Mouse (Mus musculus) WW6 (cell line): ENCODE data around the gene Ggt6.

Experiments
- DNase-seq: peaks from one replicate; pipeline ENCODE4 v3.0.0-alpha.2; 2013; ENCODE audit warnings: low read depth, low spot score

Ggt6 gene

DNA sequence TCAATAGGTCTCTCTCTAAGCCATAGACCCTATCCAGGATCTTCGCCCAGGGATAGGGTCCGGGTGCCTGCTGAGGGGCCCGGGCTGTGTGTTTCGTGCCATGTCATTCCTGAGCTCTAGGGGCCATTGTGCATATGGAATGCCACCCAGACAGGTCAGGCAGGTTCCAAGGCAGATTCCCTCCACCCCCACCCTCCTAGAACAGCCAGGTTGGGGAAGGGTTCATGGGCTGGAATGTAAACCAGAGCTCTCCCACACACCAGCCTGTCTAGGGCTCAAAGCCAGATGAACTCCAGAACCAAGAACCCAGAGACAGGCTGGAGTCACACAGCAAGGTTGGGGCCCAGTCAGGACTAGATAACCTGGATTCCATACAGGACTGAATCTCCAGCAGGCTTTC is 38.2 kb downstream of the Ggt6 start:
- DNase-seq: no peak

DNA sequence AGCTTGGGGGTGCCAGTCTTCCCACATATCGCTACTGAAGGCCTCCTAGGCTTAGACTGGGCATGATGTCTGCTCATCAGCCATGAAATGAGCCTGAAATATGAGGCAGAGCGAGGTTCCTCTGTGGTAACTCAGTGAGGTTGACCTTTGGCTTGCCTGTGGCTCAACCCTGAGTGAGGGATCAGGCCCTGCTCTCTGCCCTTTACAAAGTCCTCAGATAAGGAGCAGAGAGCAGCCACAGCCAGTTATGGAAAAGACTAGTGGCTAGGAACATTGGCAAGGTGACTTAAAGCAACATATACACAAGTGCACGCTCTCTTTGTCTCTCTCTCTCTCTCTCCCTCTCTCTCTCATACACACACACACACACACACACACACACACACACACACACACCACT is 39.6 kb downstream of the Ggt6 start:
- no peak for DNase-seq

DNA sequence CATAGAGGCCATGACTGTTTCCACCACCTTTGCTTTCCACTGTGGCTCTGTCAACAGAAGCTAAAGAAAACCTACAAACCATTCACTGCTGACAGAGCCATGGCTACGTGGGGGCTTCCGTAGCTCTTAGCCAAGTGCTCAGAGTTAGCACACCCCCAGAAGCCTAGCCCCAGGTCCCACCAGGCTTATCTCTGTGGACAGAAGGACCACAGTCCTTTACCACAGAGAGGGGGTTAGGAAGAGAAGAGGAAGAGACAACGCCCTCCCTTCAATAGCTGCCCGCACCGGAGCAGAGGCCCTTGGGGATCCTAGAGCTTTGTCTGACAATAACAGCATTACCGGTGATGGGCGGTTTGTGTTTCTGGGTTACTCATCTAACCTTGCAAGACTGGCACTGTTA is 40.1 kb downstream of the Ggt6 start:
- DNase-seq: no peak

DNA sequence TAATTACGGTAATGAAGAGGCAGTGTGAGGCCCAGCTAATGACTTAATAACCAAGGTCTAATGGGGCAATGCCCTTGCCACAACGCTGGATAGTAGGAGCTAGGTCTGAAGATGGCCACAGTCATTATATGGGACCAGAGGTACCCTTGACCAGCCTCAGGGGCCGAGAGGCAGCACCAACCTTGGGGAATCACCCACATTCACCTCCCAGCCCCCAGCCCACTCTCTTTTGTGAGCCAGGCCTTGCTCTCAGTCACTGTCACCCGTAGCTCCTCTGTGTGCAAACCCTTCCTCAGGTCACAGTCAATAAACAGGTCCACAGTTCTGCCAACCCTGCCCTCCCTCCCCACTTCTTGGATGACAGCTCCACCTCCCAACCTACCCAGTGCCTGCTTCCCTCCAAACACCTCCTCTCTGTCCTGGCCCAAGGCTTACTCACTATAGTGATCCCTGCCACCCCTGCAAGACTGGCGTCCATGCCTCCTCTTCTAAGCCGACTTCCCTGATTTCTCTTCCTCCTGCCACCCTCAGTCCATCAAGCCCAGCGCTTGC is 40.8 kb downstream of the Ggt6 start:
- DNase-seq: no peak

DNA sequence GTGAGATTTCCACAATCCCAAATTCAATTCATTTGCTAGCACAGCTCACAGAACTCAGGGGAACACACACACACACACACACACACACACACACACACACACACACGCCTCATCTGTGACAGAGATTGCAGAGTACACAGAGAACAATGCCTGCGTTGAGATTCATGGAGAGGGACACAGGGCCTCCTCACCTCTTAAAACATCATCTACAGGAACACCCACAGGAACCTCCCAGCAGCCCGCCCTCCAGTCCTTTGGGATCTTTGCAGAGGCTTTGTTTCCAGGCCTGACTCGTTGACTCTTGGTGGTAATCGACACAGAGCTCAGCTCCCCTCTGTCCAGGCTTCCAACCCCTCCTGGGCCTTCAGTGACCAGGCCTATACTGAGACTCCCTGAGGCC is 41.9 kb downstream of the Ggt6 start:
- no peak for DNase-seq

DNA sequence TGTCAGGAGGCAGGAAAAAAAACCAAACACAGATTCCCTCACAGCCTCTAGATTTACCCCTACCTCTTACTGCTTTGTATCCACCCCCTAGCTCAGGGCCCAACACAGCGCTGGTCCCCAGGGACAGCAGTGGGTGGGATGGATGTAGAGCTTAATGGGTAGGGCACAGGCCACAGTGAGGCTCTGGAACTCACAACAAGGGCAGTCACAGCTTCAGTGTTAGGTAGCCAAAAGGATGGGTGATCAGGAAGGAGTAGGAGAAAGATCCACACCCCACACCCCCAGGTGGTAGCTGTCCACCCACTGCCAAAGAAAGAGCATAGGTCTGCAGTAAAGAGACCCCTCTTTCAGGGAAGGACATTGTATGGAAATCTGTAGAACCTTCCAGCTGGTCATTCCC is 42.3 kb downstream of the Ggt6 start:
- no peak for DNase-seq

DNA sequence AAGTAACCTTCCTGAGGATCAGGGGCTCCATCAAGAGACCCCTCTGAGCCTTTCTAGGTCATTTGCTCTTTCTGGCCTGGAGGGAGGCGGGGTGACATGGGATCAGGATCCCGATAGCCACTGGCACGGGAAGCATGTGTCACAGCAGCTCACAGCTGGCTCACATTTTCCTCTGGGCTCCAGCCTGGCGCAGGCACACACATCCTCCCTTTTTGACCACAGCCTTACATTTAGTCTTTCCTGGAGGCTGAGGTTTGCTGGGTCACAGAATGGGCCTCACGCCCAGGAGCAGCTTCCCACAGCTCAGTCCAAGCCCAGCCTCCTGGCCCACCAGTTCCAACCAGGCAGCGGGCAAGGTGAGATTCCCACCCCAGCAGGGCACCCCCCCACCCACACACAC is 42.9 kb downstream of the Ggt6 start:
- no peak for DNase-seq

DNA sequence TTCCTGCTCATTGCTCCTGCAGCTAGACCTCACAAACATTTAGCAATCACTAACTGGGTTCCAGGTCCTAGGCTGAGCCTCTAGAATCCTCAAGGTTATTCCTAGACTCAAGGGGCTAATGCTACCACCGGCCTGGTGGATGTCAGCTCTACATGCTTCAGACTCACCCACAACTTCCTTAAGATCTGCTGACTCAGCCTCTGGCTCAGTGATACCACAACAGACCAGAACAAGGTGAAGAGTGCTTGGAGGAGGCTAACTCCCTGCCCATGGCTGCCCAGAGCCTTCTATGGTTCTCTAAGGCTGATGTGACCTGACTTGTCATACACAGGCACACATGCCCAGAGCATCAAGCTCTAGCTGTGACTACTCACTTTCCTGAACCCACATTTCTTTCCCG is 44.2 kb downstream of the Ggt6 start:
- DNase-seq: no peak

DNA sequence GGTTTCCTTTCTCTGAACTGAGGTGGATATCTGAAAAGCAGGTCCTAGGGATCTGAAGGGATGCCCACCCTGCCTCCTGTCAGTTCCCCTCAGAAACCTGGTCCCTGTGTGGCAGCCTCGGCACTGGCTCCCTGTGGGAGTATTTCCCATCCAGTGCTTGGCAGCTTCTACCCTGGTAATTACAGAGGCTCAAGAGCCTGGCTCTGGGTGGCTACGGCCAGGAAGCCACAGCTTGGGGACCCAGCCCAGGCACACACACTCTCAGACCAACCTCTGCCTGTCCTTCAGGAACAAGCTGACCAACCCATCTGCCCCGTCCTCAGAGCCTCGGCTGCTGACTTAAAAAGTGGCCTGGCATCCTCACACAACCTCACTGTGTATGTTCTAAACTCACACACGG is 46.0 kb downstream of the Ggt6 start:
- DNase-seq: no peak

DNA sequence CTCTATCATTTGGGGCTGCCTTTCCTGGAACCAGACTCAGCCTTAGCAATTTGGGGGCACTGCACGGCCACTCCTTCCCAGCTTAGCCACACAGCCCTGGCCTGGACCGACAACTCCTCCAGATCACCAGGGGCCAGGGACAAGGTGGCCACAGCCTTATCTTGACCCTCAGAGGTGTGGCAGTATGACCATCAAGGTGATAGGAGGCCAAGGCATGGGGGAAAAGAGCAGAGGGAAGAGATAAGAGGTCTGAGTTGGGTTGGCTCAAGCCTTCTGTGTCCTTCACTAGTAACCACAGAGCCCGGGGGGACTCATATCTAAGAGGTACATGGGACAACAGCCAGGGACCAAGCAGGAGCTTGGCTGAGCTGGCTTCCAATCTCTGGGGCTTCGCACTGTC is 46.6 kb downstream of the Ggt6 start:
- DNase-seq: no peak

DNA sequence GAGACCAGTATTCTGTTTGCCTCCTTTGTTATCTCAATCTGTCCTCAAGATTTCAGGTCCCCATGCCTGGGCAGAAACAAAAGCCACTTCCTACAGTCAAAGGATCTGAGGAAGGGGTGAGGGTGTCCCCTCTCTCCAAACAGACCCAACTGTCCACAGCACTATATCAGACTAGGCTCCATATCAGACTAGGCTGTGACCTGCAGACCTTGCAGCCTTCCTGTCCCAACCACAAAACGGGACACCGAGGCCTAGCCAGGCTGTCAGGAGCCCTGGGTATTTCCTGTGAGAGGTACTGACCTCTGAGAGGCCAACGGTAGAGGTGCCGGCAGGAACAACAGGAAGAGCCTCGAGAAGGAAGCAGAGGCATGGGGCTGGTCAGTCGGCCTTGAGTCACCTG is 49.2 kb downstream of the Ggt6 start:
- DNase-seq: no peak

DNA sequence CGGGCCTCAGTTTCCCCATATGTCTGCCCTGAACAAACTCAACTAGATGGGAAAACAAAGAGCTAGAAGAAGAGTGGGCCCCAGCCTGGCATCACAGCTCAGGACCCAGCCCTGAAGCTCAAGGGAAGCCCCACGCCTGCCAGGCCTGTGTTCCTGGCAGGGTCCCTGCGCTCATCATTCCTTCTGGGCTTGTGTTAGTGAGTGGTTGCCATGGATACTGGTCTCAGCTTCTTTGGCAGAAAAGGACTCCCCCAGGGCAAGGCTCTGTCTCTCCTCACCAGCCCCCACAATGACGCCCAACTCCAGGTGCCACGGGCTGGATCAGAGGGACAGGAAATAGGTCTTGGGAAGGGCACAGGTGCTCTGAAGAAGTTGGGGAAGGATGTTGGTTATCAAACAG is 49.8 kb downstream of the Ggt6 start:
- no peak for DNase-seq

DNA sequence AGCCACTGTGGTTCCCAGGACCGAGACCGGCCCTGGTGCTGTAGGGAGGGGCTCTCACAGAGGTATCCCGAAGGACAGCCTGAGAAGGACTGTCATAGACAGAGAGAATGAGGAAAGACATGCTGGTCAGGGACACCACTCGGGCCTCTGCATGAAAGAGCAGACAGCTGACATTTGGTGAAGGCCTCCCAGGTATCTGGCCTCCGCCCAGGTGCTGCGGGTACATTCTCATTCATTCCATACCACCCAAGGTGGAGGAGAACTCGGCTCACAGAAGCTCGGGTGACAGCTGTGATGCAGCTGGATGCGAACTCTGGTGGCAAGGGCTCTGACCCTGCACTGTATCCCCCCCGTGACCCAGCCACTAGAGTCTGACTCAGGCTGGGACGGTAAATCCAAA is 50.6 kb downstream of the Ggt6 start:
- DNase-seq: no peak

DNA sequence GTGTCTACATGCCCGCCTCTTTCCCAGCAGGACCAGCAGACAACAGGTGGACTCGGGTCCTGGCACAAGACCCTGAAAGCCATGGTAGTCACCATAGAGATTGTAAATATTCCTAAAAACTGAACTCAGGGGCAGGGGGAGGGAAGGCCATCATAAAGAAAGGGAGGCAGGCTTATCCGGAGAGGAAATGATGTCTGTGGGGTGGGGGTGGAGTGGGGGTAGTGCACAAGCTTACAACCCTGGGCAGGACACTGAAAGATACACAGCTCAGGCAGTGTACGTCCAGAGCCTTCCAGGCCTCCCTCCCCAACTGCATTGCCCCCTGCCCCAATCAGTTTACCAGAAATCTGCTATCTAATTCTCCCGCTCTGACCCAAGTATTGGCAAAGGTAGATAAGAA is 51.8 kb downstream of the Ggt6 start:
- no peak for DNase-seq

DNA sequence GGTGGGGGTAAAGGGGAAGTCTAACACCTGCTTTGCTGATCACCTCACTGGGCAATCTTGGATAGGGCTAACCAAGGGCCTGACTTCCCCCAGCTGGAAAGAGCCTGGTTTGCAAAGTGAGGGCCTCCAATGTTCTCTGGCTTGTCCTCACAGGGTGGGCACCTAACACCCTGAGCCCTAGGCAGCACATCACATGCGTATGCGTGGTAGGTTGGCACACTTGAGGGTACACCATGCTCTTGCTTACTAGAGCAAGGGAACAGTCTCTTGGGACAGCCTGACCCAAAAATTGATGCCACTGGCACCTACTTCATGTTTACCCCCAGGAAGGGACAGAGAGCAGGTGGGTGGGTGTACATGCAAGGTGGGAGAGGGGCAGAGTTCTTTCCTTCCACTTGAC is 52.4 kb downstream of the Ggt6 start:
- no peak for DNase-seq
